Mouse (Mus musculus) forebrain, embryonic 12.5 days (tissue): Measurements from ENCODE around the gene Grhpr. TPM values are rescaled to one million over a fixed set of nuclear protein-coding genes. Genes with fewer than 3 reads are reported as not detected.

Source experiments
- ATAC-seq: fragments of 200-750 bp; cut with Nextera tagmentation; 2 replicates; pipeline ENCODE4 v1.8.0; 2017; ENCODE audit warnings: moderate TSS enrichment; ENCODE audit not compliant: low FRiP score
- H3K27ac ChIP-seq: fragments of 300-500 bp; sonication (generic); 2 replicates; pipeline ENCODE4 v1.5.1; 2016; ENCODE audit warnings: mild to moderate bottlenecking
- H3K27me3 ChIP-seq: fragments of 300-500 bp; sonication (generic); 2 replicates; pipeline ENCODE4 v1.6.1; 2016; ENCODE audit warnings: mild to moderate bottlenecking
- H3K36me3 ChIP-seq: fragments of 300-500 bp; sonication (generic); replicated peaks from 2 replicates; pipeline ENCODE4 v1.6.1; 2016; ENCODE audit warnings: mild to moderate bottlenecking
- H3K4me1 ChIP-seq: fragments of 300-500 bp; sonication (generic); 2 replicates; pipeline ENCODE4 v1.6.1; 2016
- H3K4me2 ChIP-seq: fragments of 300-500 bp; sonication (generic); 2 replicates; pipeline ENCODE4 v1.6.1; 2016; ENCODE audit warnings: mild to moderate bottlenecking, moderate library complexity
- H3K4me3 ChIP-seq: fragments of 300-500 bp; sonication (generic); replicated peaks from 2 replicates; pipeline ENCODE4 v1.5.1; 2016; ENCODE audit warnings: mild to moderate bottlenecking
- H3K9ac ChIP-seq: fragments of 300-500 bp; sonication (generic); 2 replicates; pipeline ENCODE4 v1.6.1; 2016; ENCODE audit warnings: mild to moderate bottlenecking
- H3K9me3 ChIP-seq: fragments of 300-500 bp; sonication (generic); 2 replicates; pipeline ENCODE4 v1.6.1; 2016
- WGBS: fragments of 180-500 bp; shearing (Covaris S2); methylation state at CpG from one replicate; pipeline ENCODE4 v1.1.7; 2016; 5-methylcytosine and 5-hydroxymethylcytosine counted together
- polyA plus RNA-seq: library from polyadenylated mRNA; unstranded; fragments of >200 nt; fragmentation: Nextera tagmentation; extraction: Ambion mirVana; gene quantifications from 2 replicates; pipeline ENCODE4 v1.2.1, GENCODE M21; 2016

Grhpr gene
- polyA plus RNA-seq, 1 experiment from 2014 or later = 36.1 TPM

DNA sequence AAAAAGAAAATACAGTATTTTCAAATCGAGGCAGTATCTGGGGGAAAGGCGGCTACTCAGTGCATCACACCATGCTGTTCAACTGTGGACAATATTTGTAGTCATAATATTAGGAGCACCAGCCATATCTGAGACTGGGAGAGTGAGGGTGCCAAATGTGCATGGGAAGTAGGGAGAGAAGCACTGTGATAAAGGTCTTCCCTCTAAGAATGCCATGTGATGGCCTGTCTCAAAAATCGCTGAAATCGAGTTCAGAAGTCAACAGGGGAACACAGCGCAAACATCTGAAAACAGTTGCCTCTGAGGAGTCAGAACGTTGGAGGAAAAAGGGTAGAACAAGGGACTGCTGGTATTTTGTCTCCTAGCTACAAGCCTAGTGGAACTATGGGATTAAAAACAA is 18.8 kb downstream of the Grhpr start:
- Histone ChIP-seq H3K9ac (no peak overlapping the region), H3K27ac (no peak overlapping the region), H3K36me3 (peaks cover 6% of the 10 kb centered on the region; the same call in 1 of the 2 replicates), H3K4me1 (peaks cover 6% of the 10 kb centered on the region; the same call in 1 of the 2 replicates), H3K4me2 (no peak overlapping the region), H3K9me3 (no peaks in the 10 kb centered on the region), H3K27me3 (no peaks in the 10 kb centered on the region), H3K4me3 (no peak overlapping the region)
- WGBS = 94% methylated on average over 6 of the region's 6 CpGs
- no peak for ATAC-seq

DNA sequence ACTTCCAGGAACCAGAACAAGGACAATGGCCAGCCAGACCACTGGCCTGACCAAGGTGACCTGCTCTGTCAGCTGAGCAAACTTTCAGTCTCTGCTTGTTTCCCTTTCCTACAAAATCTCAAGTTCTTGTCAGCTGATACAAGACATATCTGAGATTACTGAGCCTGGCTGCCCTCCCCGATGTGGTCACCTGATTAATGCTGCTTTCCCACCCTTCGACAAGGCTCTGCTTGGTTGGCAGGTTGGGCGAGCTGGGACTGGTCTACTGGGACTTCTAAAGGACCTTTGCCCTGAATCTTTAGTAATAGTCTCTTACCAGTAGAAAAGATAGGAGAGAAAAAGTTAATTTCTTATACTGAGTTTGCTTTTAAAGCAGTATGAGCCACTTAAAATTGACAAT is 24.3 kb downstream of the Grhpr start:
- H3K27ac ChIP-seq = no peak overlapping the region
- H3K4me3 ChIP-seq = no peak overlapping the region
- H3K4me1 ChIP-seq = peaks cover 10% of the 10 kb centered on the region
- no peak overlapping the region for H3K9ac ChIP-seq
- no peaks in the 10 kb centered on the region for H3K27me3 ChIP-seq
- H3K9me3 ChIP-seq = no peaks in the 10 kb centered on the region
- 0 out of 2 replicates have a peak, but pooled peaks cover 7% of the 10 kb centered on the region for H3K36me3 ChIP-seq
- no peak overlapping the region for H3K4me2 ChIP-seq
- 90% methylated on average over 3 of the region's 3 CpGs for WGBS
- no peak for ATAC-seq

DNA sequence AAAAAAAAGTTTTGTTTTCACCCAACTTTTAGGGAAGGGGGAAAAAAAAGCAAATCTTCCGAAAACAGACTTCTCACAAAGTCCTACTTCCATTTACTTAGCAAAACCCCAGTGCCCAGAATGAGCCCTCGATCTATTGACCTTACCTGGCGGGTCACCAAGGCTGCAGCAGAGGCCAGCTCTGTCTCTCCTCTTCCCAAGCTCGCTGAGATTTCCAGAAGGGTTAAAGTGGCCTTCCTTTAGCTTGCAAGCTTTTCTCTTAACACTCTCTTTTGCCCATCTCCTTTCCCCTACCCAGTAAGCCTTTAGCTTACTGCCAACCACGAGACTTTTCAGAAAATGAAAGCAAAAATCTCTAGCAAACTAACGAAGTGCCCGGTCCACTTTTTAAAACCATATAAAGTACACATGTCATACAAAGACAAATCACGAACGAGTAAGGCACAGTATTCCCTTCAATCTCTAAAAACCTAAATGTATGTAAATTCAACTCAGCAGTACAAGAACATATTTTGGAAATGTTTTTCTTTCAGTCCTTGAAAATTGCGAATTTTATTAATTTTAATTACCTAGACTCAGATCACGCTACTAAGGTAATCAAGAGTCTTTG is 29.7 kb downstream of the Grhpr start:
- no peak for ATAC-seq
- no peaks in the 10 kb centered on the region for H3K27me3 ChIP-seq
- H3K4me1 ChIP-seq = peaks cover 24% of the 10 kb centered on the region
- H3K4me3 ChIP-seq = peak overlapping the region; percentile 78
- H3K4me2 ChIP-seq = peak overlapping the region; percentile 75
- no peaks in the 10 kb centered on the region for H3K9me3 ChIP-seq
- H3K36me3 ChIP-seq = no peaks in the 10 kb centered on the region
- peak overlapping the region; percentile 97 for H3K27ac ChIP-seq
- H3K9ac ChIP-seq = peak overlapping the region; percentile 86
- WGBS = 11% methylated on average over 11 of the region's 11 CpGs

DNA sequence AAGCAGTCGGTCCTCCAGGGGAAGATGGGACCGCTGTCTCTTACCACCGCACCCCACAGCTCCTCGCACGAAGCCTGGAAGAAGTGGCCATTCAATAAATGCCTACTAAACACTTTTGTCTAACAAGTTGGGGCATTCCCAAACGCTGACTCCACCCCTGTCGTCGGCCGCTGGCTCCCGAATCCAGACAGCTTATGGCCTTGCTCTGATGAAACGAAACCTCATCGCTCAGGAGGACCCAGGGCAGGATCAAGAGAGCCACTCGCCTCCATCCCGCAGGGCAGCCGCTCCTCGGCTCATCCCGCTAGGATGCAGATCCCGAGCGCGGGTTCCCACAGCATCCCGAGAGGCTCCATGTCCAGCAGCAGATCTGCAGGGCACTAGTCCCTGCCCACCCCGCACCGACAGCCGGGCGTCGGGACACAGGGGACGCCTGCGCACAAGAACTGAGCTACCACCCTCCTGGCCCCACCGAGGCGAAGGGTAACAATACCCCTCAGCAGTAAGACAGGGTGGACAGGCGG is 30.4 kb downstream of the Grhpr start:
- no peaks in the 10 kb centered on the region for H3K9me3 ChIP-seq
- peak overlapping the region; percentile 78 for H3K4me3 ChIP-seq
- ATAC-seq = peak; percentile 80
- peak overlapping the region; percentile 86 for H3K9ac ChIP-seq
- no peaks in the 10 kb centered on the region for H3K36me3 ChIP-seq
- H3K27ac ChIP-seq = peak overlapping the region; percentile 97
- peak overlapping the region; percentile 75 for H3K4me2 ChIP-seq
- under 1% methylated on average over 31 of the region's 31 CpGs for WGBS
- H3K27me3 ChIP-seq = no peaks in the 10 kb centered on the region
- H3K4me1 ChIP-seq = peaks cover 24% of the 10 kb centered on the region

DNA sequence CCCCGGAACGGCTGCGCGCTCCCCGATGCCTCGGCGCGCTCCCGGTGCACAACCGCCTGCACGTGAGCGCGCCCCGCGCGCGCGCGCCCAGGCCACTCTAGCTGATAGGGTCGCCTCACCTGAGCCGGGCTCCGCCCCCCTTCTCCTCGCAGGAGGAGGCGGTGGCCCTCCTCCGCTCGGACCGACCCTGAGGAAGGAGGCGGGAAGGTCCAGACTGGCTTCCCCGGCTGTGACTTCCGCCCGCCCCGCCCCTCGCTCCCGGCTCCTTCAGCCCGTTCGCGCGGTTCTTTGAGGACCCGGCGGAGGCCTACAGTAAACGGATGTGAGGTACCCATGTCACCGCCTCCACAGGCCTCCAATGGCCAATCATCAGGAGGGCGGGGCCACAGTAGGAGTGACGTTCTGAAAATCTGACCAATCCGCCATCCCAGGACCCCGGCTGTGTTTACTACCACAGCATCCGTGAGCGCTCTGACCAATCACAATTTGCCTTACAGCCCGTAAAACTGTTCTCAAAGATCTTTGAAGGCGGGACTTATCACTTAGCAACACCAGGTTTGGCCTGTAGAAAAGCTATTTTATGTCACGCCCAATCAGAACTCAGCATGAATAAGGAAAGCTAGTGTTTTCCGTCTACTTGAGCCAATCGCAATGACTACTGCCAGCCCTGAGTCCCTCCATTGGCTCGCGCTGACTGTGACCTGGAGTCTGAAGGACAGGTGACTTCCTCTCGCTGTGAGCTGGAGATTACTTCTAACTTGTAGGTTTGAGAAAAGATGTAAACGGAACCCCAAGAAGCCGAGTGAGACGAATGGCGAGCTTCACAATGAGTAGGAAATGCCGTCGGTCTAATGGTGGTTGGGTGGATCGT is 31.1 kb downstream of the Grhpr start, which contains the start of gene Zbtb5:
Zbtb5 (minus strand) TSS at position 308 of the 871 bp plus-strand sequence.
- Histone ChIP-seq H3K9me3 (no peaks in the 10 kb centered on the region), H3K4me1 (peaks cover 24% of the 10 kb centered on the region), H3K9ac (peak within 1 kb of the TSS; percentile 86), H3K4me2 (peak within 1 kb of the TSS; percentile 83), H3K4me3 (peak within 1 kb of the TSS; percentile 78), H3K27me3 (no peaks in the 10 kb centered on the region), H3K36me3 (no peaks in the 10 kb centered on the region), H3K27ac (peak within 1 kb of the TSS; percentile 97)
- WGBS = under 1% methylated on average over 59 of the region's 63 CpGs
- peak; percentile 98 for ATAC-seq

DNA sequence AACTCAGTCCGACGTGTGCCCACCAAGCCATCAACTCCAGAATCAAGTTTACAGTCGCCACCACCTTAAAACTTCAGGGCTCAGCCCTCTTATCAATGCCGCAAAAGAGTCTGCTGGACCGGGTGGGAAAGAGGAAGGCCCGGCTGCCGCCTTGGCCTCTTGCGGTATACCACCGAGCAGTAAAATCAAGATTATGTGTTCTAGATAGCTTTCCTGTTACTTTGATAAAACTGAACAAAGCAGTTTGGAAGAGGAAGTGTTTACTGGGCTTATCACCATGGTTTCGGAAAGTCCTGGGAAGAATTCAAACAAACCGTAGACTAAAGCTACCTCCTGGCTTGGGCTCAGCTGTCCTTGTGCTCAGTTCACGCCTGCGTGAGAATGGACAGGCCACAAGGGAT is 31.8 kb downstream of the Grhpr start:
- no peaks in the 10 kb centered on the region for H3K9me3 ChIP-seq
- H3K9ac ChIP-seq = peak overlapping the region; percentile 76
- H3K4me1 ChIP-seq = peaks cover 27% of the 10 kb centered on the region
- no peaks in the 10 kb centered on the region for H3K36me3 ChIP-seq
- peak overlapping the region; percentile 61 for H3K4me3 ChIP-seq
- no peak for ATAC-seq
- peak overlapping the region; percentile 83 for H3K4me2 ChIP-seq
- no peaks in the 10 kb centered on the region for H3K27me3 ChIP-seq
- WGBS = under 1% methylated on average over 13 of the region's 13 CpGs
- H3K27ac ChIP-seq = peak overlapping the region; percentile 76

DNA sequence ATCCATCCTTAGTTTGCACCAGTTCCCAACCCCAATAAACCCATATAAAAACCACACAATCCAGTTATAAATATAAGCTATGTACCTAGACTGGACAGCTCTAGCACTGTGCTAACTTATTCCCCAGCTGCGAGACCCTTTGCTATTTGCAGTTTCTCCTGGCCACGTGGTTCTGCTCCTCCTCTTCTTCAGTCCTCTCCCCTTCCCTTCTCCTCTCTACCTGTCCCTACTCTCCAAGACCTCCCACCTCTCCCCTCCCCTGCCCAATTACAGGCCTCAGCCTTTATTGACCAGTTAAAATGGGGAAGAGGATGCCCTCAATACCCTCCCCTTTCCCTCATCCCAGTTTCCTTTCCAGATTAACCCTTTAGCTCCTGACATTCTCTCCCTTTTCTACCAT is 32.3 kb downstream of the Grhpr start:
- Histone ChIP-seq H3K4me2 (peak overlapping the region; percentile 83), H3K36me3 (no peaks in the 10 kb centered on the region), H3K9ac (peak overlapping the region; percentile 76; the same call in 1 of the 2 replicates), H3K27ac (no peak overlapping the region), H3K4me3 (peak overlapping the region; percentile 61), H3K9me3 (no peaks in the 10 kb centered on the region), H3K27me3 (no peaks in the 10 kb centered on the region), H3K4me1 (peaks cover 30% of the 10 kb centered on the region)
- no peak for ATAC-seq
- 8% methylated on average over 2 of the region's 2 CpGs for whole genome bisulfite sequencing

DNA sequence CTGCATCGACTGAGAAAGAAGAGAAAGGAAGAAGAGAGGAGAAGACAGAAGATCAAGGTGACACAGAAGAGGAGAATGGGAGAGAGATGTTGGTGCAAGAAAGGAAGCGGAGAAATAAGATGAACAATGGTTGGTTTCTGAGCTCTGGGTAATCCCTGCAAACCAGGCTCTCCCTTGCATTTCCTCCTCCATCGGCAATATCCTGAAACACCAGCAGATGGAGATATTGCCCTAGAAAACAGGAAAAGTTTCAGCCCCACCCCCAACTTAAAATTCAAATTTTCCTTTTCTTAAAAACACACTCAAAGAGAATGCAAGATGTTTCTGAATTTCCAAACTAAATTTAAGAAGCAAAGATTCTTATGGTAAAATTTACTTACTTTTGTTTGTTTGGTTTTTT is 34.4 kb downstream of the Grhpr start:
- no peaks in the 10 kb centered on the region for H3K9me3 ChIP-seq
- H3K4me3 ChIP-seq = no peak overlapping the region
- no peak overlapping the region for H3K4me2 ChIP-seq
- WGBS = 7% methylated on average over 3 of the region's 3 CpGs
- H3K9ac ChIP-seq = no peak overlapping the region; the same call in 1 of the 2 replicates
- H3K27me3 ChIP-seq = no peaks in the 10 kb centered on the region
- H3K4me1 ChIP-seq = peaks cover 35% of the 10 kb centered on the region
- no peak overlapping the region for H3K27ac ChIP-seq
- ATAC-seq = no peak
- no peaks in the 10 kb centered on the region for H3K36me3 ChIP-seq

DNA sequence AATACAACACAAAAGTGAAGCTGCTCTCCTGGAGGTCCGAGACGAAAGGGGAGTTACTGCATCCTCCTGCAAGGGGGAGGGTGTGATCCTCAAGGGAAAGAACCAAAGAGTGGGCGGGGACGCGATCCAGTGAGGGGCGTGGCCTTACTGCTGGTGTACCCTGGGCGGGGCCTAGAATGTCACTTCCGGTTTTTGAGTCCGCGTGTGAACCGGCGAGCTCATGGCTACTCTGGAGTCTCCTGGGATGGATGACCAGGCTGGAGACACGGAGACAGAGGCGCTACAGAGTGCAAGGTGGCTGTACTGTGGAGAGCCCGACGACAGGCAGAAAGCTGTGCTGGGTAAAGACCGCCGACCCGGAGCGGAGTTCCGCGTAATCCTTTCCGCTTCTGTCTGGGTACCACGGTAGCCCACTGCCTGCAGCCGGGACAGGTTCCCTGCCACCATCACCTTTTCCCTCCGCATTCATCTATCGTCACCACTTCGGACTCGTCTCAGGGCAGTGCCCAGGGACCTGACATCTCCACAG is 37.3 kb downstream of the Grhpr start, which contains the start of gene Polr1e:
Polr1e (plus strand) TSS at position 132 of the 529 bp plus-strand sequence.
- ATAC-seq = peak; percentile 95
- H3K9me3 ChIP-seq = no peaks in the 10 kb centered on the region
- H3K9ac ChIP-seq = peak within 1 kb of the TSS; percentile 63
- 0 out of 2 replicates have a peak within 1 kb of the TSS, but pooled peaks have one; percentile 25 for H3K27ac ChIP-seq
- peak within 1 kb of the TSS; percentile 97 for H3K4me2 ChIP-seq
- H3K27me3 ChIP-seq = no peaks in the 10 kb centered on the region
- peaks cover 29% of the 10 kb centered on the region for H3K4me1 ChIP-seq
- H3K4me3 ChIP-seq = peak within 1 kb of the TSS; percentile 75
- no peaks in the 10 kb centered on the region; the same call in 1 of the 2 replicates for H3K36me3 ChIP-seq
- WGBS = under 1% methylated on average over 29 of the region's 29 CpGs

DNA sequence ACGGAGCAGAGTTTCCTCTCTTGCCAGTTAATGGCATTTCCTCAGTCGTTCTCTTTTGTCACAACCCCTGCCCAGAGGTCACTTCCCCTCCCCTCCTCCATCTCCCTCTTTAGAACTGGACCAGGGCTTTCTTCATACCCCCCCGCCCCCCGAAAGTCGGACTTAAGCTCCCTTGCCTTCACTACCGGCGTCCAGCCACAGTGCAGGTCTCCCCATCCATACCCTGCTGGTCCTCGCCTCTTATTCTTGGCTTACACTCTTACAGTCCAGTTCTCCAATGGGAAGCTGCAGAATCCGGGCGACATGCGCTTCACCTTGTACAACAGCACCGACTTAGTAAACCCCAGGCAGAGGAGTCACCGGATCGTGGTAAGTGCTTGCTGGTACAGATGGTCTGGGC is 37.8 kb downstream of the Grhpr start:
- Histone ChIP-seq H3K4me1 (peaks cover 26% of the 10 kb centered on the region), H3K36me3 (peaks cover 4% of the 10 kb centered on the region), H3K27ac (no peak overlapping the region), H3K9ac (peak overlapping the region; percentile 63), H3K27me3 (no peaks in the 10 kb centered on the region), H3K4me2 (peak overlapping the region; percentile 97), H3K4me3 (peak overlapping the region; percentile 75), H3K9me3 (no peaks in the 10 kb centered on the region)
- no peak; the same call in 1 of the 2 replicates for ATAC-seq
- under 1% methylated on average over 14 of the region's 14 CpGs for WGBS

DNA sequence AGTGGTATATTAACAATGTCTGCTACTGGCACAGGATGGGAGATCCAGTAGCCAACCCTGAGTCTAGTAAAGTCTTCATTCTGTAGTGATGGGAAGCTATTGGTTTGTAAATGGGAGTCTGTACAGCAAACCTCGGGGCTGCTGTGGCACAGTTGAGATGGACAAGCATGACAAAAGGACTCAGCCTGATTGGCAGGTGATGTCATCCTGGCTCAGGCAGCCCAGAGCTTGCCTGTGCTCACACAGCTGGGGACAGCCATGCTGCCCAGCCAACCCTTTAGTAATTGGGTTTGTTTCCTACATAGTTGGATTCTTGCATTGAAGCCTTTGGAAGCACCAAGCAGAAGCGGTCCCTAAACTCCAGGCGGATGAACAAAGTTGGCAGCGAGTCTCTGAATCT is 45.3 kb downstream of the Grhpr start:
- ATAC-seq = no peak
- no peaks in the 10 kb centered on the region for H3K27me3 ChIP-seq
- no peak overlapping the region for H3K4me3 ChIP-seq
- H3K4me2 ChIP-seq = no peak overlapping the region
- H3K9me3 ChIP-seq = no peaks in the 10 kb centered on the region
- WGBS = 87% methylated on average over 4 of the region's 4 CpGs
- H3K4me1 ChIP-seq = no peaks in the 10 kb centered on the region
- H3K27ac ChIP-seq = no peak overlapping the region
- peaks cover 53% of the 10 kb centered on the region for H3K36me3 ChIP-seq
- H3K9ac ChIP-seq = no peak overlapping the region

DNA sequence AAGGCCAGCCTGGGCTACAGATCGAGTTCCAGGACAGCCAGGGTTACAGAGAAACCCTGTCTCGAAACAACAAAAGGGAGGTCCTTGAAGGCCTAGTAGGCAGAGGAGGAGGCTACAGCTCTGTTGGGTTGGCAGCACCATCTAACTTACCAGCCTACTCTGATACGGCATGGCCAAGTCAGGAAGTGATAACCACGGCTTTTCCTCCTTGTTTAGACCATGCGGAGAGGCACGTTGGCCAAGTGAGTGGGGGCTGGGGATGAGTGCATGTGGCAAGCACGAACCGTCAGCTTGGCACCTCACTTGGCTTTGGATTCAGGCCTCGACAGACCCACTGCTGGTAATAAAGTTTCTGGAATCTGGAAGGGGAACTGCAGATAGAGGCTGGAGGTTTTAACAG is 51.4 kb downstream of the Grhpr start:
- Histone ChIP-seq H3K27ac (no peak overlapping the region), H3K27me3 (no peaks in the 10 kb centered on the region), H3K4me1 (no peaks in the 10 kb centered on the region), H3K36me3 (peaks cover 84% of the 10 kb centered on the region), H3K9ac (no peak overlapping the region), H3K4me3 (no peak overlapping the region), H3K9me3 (no peaks in the 10 kb centered on the region), H3K4me2 (no peak overlapping the region)
- 92% methylated on average over 9 of the region's 9 CpGs for WGBS
- ATAC-seq = no peak
